Mouse (Mus musculus) frontal cortex, postnatal 14 days (tissue): ENCODE measurements around the gene Scn2a.
"Not testable (repeated sequence)": the region's sequence is repeated elsewhere in the genome, so short reads cannot be mapped to it uniquely, and the experiment has no call there.

Source experiments
- DNase-seq, 2 experiments: peaks; one replicate each; pipeline ENCODE4 v3.0.0; 2022; ENCODE audit warnings: low spot score in 2 of 2

The Scn2a gene

DNA sequence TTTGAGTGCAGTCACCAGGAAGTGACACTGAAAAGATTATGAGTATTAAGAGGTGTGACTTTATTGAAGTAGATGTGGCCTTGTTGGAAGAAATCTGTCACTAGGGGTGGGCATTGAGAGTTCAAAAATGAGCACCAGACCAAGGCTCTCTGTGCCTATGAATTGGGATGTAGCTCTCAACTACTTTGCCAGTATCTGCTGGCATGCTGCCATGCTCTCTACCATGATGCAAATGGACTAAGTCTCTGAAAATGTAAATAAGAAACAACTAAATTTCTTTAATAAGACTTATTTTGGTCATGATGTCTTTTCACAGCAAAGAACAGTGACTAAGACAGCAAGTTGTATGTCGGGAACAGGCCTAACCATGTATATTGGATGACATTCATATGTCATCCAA, 79.7 kb downstream of the Scn2a start:
- no peak for DNase-seq

DNA sequence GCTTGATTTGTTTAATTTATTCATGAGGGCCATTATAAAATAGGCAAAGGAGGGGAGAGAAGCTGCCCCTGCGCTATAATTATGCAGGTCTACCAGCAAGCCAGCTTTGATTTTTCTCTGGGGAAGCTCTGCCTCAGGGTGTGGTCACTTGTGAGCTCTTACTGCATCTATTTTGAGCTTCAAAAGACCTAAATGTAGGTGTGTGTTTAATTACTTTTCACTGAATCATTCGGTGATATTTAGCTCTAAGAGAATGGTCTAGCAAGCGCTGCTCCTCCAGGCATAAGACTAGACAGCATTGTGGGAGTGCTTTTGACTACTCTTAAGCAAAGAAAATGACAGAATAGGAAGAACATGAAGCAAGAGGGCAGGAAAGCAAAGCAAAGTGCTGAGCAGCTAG, 80.6 kb downstream of the Scn2a start:
- DNase-seq: no peak

DNA sequence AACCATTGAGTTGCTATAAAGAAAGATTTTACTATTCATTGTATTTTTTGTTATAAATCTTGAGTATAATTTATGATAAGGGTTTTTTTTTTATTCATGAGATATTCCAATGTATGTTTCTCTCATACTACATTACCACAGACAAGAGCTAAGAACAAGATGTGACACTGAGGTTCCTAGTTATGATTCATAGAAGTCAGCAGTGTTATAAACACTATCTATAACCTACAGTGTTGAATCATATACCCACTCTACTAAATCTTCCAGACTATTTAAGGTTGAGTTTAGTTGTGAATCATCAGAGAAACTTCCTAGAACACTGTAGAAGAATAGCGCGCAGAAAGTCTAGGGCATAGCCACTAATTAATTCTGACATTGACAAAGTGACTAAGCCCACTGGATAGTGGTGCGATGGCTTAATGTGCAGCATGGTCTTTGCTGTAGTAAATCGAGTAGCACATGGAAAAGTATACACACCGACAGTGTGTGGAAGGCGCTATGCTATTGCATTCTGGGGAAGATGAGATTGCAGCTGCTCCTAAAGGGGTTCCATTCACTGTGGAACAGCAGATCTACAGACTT, 101.7 kb downstream of the Scn2a start:
- DNase-seq: no peak

DNA sequence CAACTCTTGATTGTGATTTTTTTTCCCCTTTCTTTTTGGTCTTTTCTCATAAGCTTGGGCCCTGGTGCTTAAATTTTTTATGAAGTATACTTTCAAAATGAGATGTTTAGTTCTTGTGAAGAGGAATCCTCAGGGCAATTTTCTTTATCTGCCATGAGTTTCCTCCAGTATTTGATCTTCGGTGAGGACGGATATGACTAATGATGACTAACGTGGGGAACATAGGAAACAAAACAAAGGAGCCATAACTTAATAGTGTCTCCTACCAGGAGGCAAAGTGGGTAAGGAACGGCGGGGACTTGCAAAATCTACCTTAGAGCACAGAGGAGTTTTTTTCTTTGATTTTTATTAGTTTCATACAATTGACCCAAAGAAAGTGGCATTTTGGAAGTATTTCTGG, 124.8 kb downstream of the Scn2a start:
- DNase-seq: no peak

DNA sequence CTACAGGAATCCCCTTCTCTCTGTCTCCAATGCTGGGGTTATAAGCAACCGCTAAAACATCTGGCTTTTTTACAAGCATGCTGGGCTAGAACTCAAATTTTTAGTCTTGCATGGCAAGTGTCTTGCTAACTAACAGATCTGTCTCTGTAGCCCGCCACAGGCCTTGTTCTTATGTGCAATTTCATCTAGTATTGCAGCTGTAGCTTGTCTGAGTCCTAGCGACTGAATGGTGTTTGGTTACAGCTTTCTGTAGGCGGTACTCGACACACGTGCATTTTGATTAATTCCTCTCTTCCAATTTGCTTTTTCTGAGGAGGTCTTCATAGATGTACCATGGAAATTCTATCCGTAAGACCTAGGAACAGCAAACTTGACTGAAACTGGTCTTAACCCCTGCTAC, 161.9 kb downstream of the Scn2a start:
- DNase-seq: no peak

DNA sequence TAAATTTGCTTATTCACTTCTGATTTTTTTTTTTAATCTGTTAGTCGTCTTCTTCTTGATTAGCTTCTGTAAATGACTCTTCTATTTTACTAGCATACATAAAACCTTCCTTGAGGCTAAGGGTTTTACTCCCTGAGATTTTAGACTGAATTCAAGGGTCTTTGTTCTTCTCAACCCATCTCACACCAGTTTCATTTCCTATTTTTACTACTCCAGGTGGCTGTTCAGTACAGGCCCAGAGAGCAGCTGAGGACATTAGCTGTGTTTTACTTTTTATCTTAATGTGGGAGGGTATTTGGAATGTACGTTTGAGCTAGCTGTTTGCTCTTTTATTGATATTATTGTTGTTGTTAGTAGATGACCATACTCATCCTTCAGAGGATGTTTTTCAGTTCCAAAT, 162.8 kb downstream of the Scn2a start:
- no peak for DNase-seq

DNA sequence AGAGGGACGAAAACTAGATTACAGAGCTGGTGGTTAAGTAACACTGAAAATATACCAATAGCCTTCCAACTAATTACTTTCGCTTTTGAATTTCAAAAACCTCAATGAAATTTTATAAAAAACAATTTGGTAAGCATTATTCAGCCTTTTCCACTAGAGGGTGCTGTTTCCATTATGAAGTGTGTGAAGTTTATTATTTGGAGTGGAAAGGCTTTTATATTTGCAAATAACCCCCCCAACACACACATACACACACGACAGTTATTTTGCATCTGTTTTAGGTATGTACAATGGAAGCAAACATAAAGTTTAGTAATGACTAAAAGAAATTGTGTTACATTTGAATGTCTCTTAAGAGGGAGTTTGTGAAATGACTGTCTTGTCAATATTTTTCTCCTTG, 171.9 kb downstream of the Scn2a start:
- no peak for DNase-seq

DNA sequence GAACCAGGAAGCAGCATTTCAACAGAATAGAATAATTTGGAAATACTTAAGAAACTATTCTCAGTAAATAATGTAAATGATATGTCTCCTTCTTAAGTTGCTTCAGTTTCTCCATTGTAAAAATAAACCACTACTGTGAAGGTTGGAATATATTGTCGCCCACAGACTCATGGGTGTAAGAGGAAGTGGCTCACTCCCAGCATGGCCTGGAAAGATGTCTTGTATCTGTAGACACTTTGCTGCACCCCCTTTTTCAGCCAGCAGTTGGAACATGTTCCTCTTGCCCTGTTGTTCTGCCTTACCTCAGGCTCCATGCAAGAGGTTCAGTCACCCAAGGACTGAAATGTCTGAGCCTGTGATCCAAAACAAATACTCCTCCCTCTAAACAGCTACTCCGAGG, 173.0 kb downstream of the Scn2a start:
- DNase-seq: no peak

DNA sequence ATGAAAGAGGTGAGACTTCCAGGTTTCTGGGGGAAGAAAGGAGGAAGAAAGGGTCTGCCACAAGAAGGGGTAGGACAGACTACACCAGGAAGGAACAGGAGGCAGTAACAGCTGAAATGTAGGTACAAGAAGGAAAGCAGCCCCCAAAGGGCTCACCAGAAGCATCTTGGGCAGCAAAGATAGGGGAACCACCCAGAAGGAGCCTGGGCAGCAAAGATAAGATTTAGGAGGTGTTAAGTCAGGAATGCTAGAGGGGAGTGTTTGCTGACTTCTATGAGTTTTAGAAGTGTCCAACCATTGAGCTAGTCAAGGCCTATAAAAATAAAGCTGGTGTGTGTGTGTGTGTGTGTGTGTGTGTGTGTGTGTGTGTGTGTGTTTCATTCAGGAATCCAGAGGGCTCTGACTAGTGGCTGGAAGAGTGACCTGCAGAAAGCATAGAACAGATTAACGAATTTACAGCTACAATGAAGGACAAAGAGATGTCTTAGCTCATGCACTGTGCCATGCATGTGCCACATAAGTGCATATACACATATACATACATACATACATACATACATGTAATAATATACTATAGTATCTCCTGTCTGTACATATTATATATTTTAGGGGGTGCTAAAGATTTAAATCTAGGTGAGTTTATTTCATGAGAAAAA, 180.6 kb downstream of the Scn2a start:
- DNase-seq: no peak

DNA sequence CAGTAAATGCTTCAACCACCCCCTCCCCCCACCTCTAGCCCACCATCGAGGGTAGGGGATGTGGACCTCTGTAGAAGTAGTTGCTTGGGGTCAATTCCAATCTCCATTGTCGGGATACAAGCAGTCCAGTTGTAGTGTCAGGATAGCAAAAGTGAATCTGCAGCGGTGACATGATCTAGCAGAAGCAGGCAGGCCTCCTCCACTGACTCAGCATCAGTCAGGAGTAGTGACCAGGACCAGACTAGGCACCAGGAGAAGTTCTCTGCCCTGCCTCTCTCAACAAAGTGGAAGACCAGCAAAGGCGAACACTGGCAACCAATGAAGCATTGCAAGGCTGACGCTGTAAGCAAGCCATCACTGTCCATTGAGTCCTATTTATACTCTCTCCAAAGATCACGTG, 186.0 kb downstream of the Scn2a start:
- no peak for DNase-seq

DNA sequence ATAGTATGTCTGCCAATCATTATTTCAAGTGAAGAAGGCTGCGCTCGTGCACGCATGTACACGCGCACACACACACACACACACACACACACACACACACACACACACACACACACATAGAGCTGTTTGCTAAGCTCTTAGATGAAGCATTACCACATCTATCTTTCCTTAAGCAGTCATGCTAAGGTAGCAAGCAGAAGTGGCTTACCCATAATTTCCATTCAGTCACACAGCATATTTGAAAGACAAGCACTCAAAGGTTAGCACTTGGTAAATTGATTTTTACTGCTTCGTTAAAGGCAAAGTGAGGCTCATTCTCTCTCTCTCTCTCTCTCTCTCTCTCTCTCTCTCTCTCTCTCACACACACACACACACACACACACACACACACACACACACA, 190.6 kb downstream of the Scn2a start:
- not testable (repeated sequence) for DNase-seq
